Mouse (Mus musculus) CH12F3 (cell line): Measurements from ENCODE around the gene Impg2.

Experiments
- in situ Hi-C: fragments of 300-500 bp; cut with MboI; formaldehyde crosslinking; loops from 2 replicates; pipeline ENCODE4 v1.14.3; 2020; ENCODE audit warnings: low sequenced_read_pairs

Impg2 gene

GRCm38 (mm10) chr16:56298836-56299235, 94.7 kb downstream of the Impg2 start:
- in situ Hi-C loops, result no loop called here

GRCm38 (mm10) chr16:56302996-56303395, 98.9 kb downstream of the Impg2 start:
- in situ Hi-C loops, result no loop called here

- in situ Hi-C loops, result no loop called here
Observed at GRCm38 (mm10) chr16:56304167-56304566, 100.1 kb downstream of the Impg2 start.

- in situ Hi-C loops, result no loop called here
Observed at GRCm38 (mm10) chr16:56307575-56307974, 103.5 kb downstream of the Impg2 start.

- in situ Hi-C loops, result no loop called here
Observed at GRCm38 (mm10) chr16:56311291-56311690, 107.2 kb downstream of the Impg2 start.
